Mouse (Mus musculus): ENCODE measurements around the gene Zfp202. TPM values are rescaled to one million over a fixed set of nuclear protein-coding genes. Genes with fewer than 3 reads are reported as not detected.

The Zfp202 gene
- polyA plus RNA-seq, 1 experiment from 2014 or later: 3.3 TPM

DNA sequence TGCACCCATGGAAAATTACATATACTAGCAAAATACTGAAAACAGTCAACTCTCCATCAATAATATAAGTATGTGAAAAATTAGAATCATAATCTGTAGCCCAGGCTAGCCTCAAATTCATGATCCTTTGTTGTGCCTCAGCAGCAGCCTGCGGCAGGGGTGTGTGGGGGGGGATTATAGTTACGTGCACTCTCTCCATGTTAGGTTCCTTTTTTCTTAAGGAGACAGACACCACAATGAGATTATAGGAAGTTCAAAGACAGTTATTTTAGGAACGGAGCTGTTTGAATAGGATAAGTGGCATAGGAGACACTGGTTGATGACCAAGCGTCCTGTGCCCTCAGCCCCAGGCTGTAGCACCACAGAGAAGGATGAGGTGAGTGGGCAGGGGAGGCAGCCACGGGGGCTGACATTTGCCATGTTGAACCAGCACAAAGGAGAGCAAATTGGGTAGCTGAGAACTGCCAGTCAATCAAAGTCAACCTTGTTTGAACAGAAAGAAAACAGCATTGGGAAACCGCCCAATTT is 36.8 kb downstream of the Zfp202 start:
- no peaks in the 10 kb centered on the region for H3K36me3 ChIP-seq (ENCODE audit: control insufficient read depth, insufficient read depth, low read length)
- H3K27ac ChIP-seq (replicated peaks in 1 of 2; ENCODE audit: control insufficient read depth in 1 of 2, insufficient read depth in 1 of 2, low read depth in 2 of 2, low read length in 2 of 2): no peak overlapping the region
- peaks cover 4% of the 10 kb centered on the region; the same call in 1 of the 2 replicates for H3K9me3 ChIP-seq (ENCODE audit: control insufficient read depth, low read length)
- H3K4me1 ChIP-seq (ENCODE audit: control insufficient read depth in 2 of 2, insufficient read depth in 2 of 2, low read length in 2 of 2): no peaks in the 10 kb centered on the region
- H3K4me2 ChIP-seq (ENCODE audit: low read length): no peak overlapping the region
- no peaks in the 10 kb centered on the region for H3K27me3 ChIP-seq (ENCODE audit: control insufficient read depth, insufficient read depth, low read length)
- H3K9ac ChIP-seq (ENCODE audit: low read length): no peak overlapping the region
- 45% methylated on average over 6 of the region's 6 CpGs for WGBS
- ATAC-seq (ENCODE audit: insufficient number of reproducible peaks, insufficient read depth, low FRiP score, low read depth): no peak
- H3K4me3 ChIP-seq (ENCODE audit: control insufficient read depth in 1 of 2, insufficient read depth in 1 of 2, low read depth in 1 of 2, low read length in 2 of 2): no peak overlapping the region

DNA sequence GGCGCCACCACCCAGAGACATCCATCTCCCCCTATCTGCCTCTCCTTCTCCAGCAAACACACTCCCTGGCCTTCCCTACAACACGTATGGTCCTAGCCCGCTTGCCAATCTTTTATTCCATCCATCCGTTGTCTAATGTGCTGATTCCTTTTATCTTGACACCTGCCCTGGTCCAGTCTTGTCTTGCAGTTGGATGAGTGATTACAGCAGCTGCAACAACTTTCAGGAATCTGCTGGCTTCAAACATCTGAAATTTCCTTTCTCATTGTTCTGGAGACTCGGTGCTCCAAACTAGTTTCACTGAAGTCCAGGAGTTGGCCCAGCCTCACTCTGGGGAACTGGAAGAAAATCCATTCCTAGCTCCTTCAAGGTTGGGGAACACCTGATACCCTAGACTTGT is 37.4 kb downstream of the Zfp202 start:
- Histone ChIP-seq H3K9me3 (ENCODE audit: control insufficient read depth, low read length) (peaks cover 4% of the 10 kb centered on the region; the same call in 1 of the 2 replicates), H3K4me3 (ENCODE audit: control insufficient read depth in 1 of 2, insufficient read depth in 1 of 2, low read depth in 1 of 2, low read length in 2 of 2) (no peak overlapping the region), H3K4me1 (ENCODE audit: control insufficient read depth in 2 of 2, insufficient read depth in 2 of 2, low read length in 2 of 2) (no peaks in the 10 kb centered on the region), H3K27ac (replicated peaks in 1 of 2; ENCODE audit: control insufficient read depth in 1 of 2, insufficient read depth in 1 of 2, low read depth in 2 of 2, low read length in 2 of 2) (no peak overlapping the region), H3K9ac (ENCODE audit: low read length) (no peak overlapping the region), H3K36me3 (ENCODE audit: control insufficient read depth, insufficient read depth, low read length) (no peaks in the 10 kb centered on the region), H3K4me2 (ENCODE audit: low read length) (no peak overlapping the region), H3K27me3 (ENCODE audit: control insufficient read depth, insufficient read depth, low read length) (no peaks in the 10 kb centered on the region)
- no peak for ATAC-seq (ENCODE audit: insufficient number of reproducible peaks, insufficient read depth, low FRiP score, low read depth)
- WGBS: 61% methylated on average over 5 of the region's 5 CpGs

- Histone ChIP-seq H3K4me3 (ENCODE audit: control insufficient read depth in 1 of 2, insufficient read depth in 1 of 2, low read depth in 1 of 2, low read length in 2 of 2) (no peak overlapping the region), H3K27ac (replicated peaks in 1 of 2; ENCODE audit: control insufficient read depth in 1 of 2, insufficient read depth in 1 of 2, low read depth in 2 of 2, low read length in 2 of 2) (no peak overlapping the region), H3K4me1 (ENCODE audit: control insufficient read depth in 2 of 2, insufficient read depth in 2 of 2, low read length in 2 of 2) (no peaks in the 10 kb centered on the region), H3K9ac (ENCODE audit: low read length) (no peak overlapping the region), H3K36me3 (ENCODE audit: control insufficient read depth, insufficient read depth, low read length) (no peaks in the 10 kb centered on the region), H3K27me3 (ENCODE audit: control insufficient read depth, insufficient read depth, low read length) (no peaks in the 10 kb centered on the region), H3K4me2 (ENCODE audit: low read length) (no peak overlapping the region), H3K9me3 (ENCODE audit: control insufficient read depth, low read length) (peaks cover 4% of the 10 kb centered on the region; the same call in 1 of the 2 replicates)
- no peak for ATAC-seq (ENCODE audit: insufficient number of reproducible peaks, insufficient read depth, low FRiP score, low read depth)
- 76% methylated on average over 3 of the region's 3 CpGs for WGBS
These were observed 38.9 kb downstream of the Zfp202 start for GRCm38 (mm10) chr9:40231019-40231418.

- Histone ChIP-seq H3K4me2 (ENCODE audit: low read length) (no peak overlapping the region), H3K36me3 (ENCODE audit: control insufficient read depth, insufficient read depth, low read length) (no peaks in the 10 kb centered on the region), H3K9ac (ENCODE audit: low read length) (no peak overlapping the region), H3K27me3 (ENCODE audit: control insufficient read depth, insufficient read depth, low read length) (no peaks in the 10 kb centered on the region), H3K4me3 (ENCODE audit: control insufficient read depth in 1 of 2, insufficient read depth in 1 of 2, low read depth in 1 of 2, low read length in 2 of 2) (no peak overlapping the region), H3K27ac (replicated peaks in 1 of 2; ENCODE audit: control insufficient read depth in 1 of 2, insufficient read depth in 1 of 2, low read depth in 2 of 2, low read length in 2 of 2) (no peak overlapping the region), H3K4me1 (ENCODE audit: control insufficient read depth in 2 of 2, insufficient read depth in 2 of 2, low read length in 2 of 2) (no peaks in the 10 kb centered on the region), H3K9me3 (ENCODE audit: control insufficient read depth, low read length) (peaks cover 4% of the 10 kb centered on the region; the same call in 1 of the 2 replicates)
- ATAC-seq (ENCODE audit: insufficient number of reproducible peaks, insufficient read depth, low FRiP score, low read depth): no peak
- WGBS: 72% methylated on average over 10 of the region's 10 CpGs
These were observed 42.3 kb downstream of the Zfp202 start for GRCm38 (mm10) chr9:40234233-40235072.

GRCm38 (mm10) chr9:40235220-40235619 is 43.1 kb downstream of the Zfp202 start:
- peaks cover 7% of the 10 kb centered on the region for H3K27me3 ChIP-seq (ENCODE audit: control insufficient read depth, insufficient read depth, low read length)
- H3K4me2 ChIP-seq (ENCODE audit: low read length): no peak overlapping the region
- no peaks in the 10 kb centered on the region for H3K4me1 ChIP-seq (ENCODE audit: control insufficient read depth in 2 of 2, insufficient read depth in 2 of 2, low read length in 2 of 2)
- H3K27ac ChIP-seq (replicated peaks in 1 of 2; ENCODE audit: control insufficient read depth in 1 of 2, insufficient read depth in 1 of 2, low read depth in 2 of 2, low read length in 2 of 2): no peak overlapping the region
- 86% methylated on average over 7 of the region's 7 CpGs for WGBS
- no peak for ATAC-seq (ENCODE audit: insufficient number of reproducible peaks, insufficient read depth, low FRiP score, low read depth)
- no peak overlapping the region for H3K4me3 ChIP-seq (ENCODE audit: control insufficient read depth in 1 of 2, insufficient read depth in 1 of 2, low read depth in 1 of 2, low read length in 2 of 2)
- H3K36me3 ChIP-seq (ENCODE audit: control insufficient read depth, insufficient read depth, low read length): no peaks in the 10 kb centered on the region
- H3K9ac ChIP-seq (ENCODE audit: low read length): no peak overlapping the region
- H3K9me3 ChIP-seq (ENCODE audit: control insufficient read depth, low read length): peaks cover 4% of the 10 kb centered on the region; the same call in 1 of the 2 replicates

- 36% methylated on average over 4 of the region's 4 CpGs for WGBS
- Histone ChIP-seq H3K9ac (ENCODE audit: low read length) (no peak overlapping the region), H3K4me1 (ENCODE audit: control insufficient read depth in 2 of 2, insufficient read depth in 2 of 2, low read length in 2 of 2) (peaks cover 3 to 4% of the 10 kb centered on the region in 2 experiments; a peak in 2 of 4 replicates), H3K36me3 (ENCODE audit: control insufficient read depth, insufficient read depth, low read length) (no peaks in the 10 kb centered on the region), H3K4me3 (ENCODE audit: control insufficient read depth in 1 of 2, insufficient read depth in 1 of 2, low read depth in 1 of 2, low read length in 2 of 2) (no peak overlapping the region), H3K27ac (replicated peaks in 1 of 2; ENCODE audit: control insufficient read depth in 1 of 2, insufficient read depth in 1 of 2, low read depth in 2 of 2, low read length in 2 of 2) (no peak overlapping the region), H3K27me3 (ENCODE audit: control insufficient read depth, insufficient read depth, low read length) (peaks cover 11% of the 10 kb centered on the region), H3K4me2 (ENCODE audit: low read length) (no peak overlapping the region), H3K9me3 (ENCODE audit: control insufficient read depth, low read length) (no peaks in the 10 kb centered on the region)
- no peak for ATAC-seq (ENCODE audit: insufficient number of reproducible peaks, insufficient read depth, low FRiP score, low read depth)
These were observed 47.6 kb downstream of the Zfp202 start for GRCm38 (mm10) chr9:40239749-40240148.

GRCm38 (mm10) chr9:40240311-40240710 is 48.2 kb downstream of the Zfp202 start:
- ATAC-seq (ENCODE audit: insufficient number of reproducible peaks, insufficient read depth, low FRiP score, low read depth): no peak
- no peak overlapping the region for H3K27ac ChIP-seq (replicated peaks in 1 of 2; ENCODE audit: control insufficient read depth in 1 of 2, insufficient read depth in 1 of 2, low read depth in 2 of 2, low read length in 2 of 2)

More at GRCm38 (mm10) chr9:40240311-40240710, 48.2 kb downstream of the Zfp202 start:
- no peaks in the 10 kb centered on the region for H3K36me3 ChIP-seq (ENCODE audit: control insufficient read depth, insufficient read depth, low read length)
- H3K27me3 ChIP-seq (ENCODE audit: control insufficient read depth, insufficient read depth, low read length): peaks cover 11% of the 10 kb centered on the region
- no peak overlapping the region for H3K4me3 ChIP-seq (ENCODE audit: control insufficient read depth in 1 of 2, insufficient read depth in 1 of 2, low read depth in 1 of 2, low read length in 2 of 2)
- no peak overlapping the region for H3K4me2 ChIP-seq (ENCODE audit: low read length)
- 38% methylated on average over 5 of the region's 5 CpGs for WGBS
- H3K9me3 ChIP-seq (ENCODE audit: control insufficient read depth, low read length): no peaks in the 10 kb centered on the region
- H3K4me1 ChIP-seq (ENCODE audit: control insufficient read depth in 2 of 2, insufficient read depth in 2 of 2, low read length in 2 of 2): peaks cover 4% of the 10 kb centered on the region in 2 experiments; a peak in 2 of 4 replicates
- no peak overlapping the region for H3K9ac ChIP-seq (ENCODE audit: low read length)

Measured in heart, embryonic 14.5 days (tissue).